ENCODE assay signal across 15 mouse cellular contexts in genomic region chr4:120432599-120433373, GRCm38 (mm10). TPM values are rescaled to one million over a fixed set of nuclear protein-coding genes. Genes with fewer than 3 reads are reported as not detected.
DNase-seq lines count a peak whose midpoint lies in the region; ATAC-seq and TF ChIP-seq lines count a peak whose summit lies in the region.
"Had no signal": no experiment of that assay in that cellular context is flagged by ENCODE, and none has a peak within 500 bp of the region (broad histone marks: within the 10 kb centered on the region; RNA-seq: fewer than 3 reads in every experiment).

No protein-coding gene starts in this region.

- no peak overlapping the region for H3K27ac ChIP-seq in CH12.LX (ENCODE audit: insufficient read depth, low read depth)
- H3K27ac ChIP-seq in embryonic facial prominence, embryonic 11.5 days (replicated peaks; ENCODE audit: low read depth, low read length) = no peak overlapping the region
- H3K27ac ChIP-seq in liver, embryonic 14.5 days = no peak overlapping the region
- H3K27ac ChIP-seq: hindbrain, embryonic 15.5 days; left cerebral cortex, adult 2 months; limb, embryonic 15.5 days had no signal

- TF ChIP-seq CTCF in CH12.LX (conservative IDR thresholded peaks at IDR 0.05 in 1 of 2, IDR thresholded peaks at IDR 0.05 in 1 of 2; ENCODE audit: low read depth in 2 of 2, low read length in 2 of 2) = no peak
- no peak for TF ChIP-seq CTCF in liver, embryonic 14.5 days (IDR thresholded peaks at IDR 0.05; ENCODE audit: low read depth)
- TF ChIP-seq CTCF in lung, adult 2 months (IDR thresholded peaks at IDR 0.05; ENCODE audit: insufficient read depth, low read length) = no peak

- H3K9ac ChIP-seq in CH12.LX (ENCODE audit: insufficient read depth, low read depth) = no peak overlapping the region
- H3K9ac ChIP-seq in embryonic facial prominence, embryonic 11.5 days (replicated peaks; ENCODE audit: low read length) = no peak overlapping the region
- no peak overlapping the region for H3K9ac ChIP-seq in liver, embryonic 14.5 days (replicated peaks)
- H3K9ac ChIP-seq: hindbrain, embryonic 15.5 days; limb, embryonic 15.5 days had no signal

- no peaks in the 10 kb centered on the region for H3K36me3 ChIP-seq in CH12.LX (replicated peaks in 1 of 2; ENCODE audit: control insufficient read depth in 1 of 2, insufficient read depth in 1 of 2, low read length in 1 of 2)
- H3K36me3 ChIP-seq in embryonic facial prominence, embryonic 11.5 days (replicated peaks; ENCODE audit: control insufficient read depth, insufficient read depth, low read depth, low read length) = no peaks in the 10 kb centered on the region
- no peaks in the 10 kb centered on the region for H3K36me3 ChIP-seq in liver, embryonic 14.5 days (replicated peaks; ENCODE audit: control insufficient read depth, insufficient read depth, low read depth)
- H3K36me3 ChIP-seq: hindbrain, embryonic 15.5 days; limb, embryonic 15.5 days had no signal

- no peak for TF ChIP-seq POLR2A in CH12.LX (IDR thresholded peaks at IDR 0.05; ENCODE audit: low read depth, low read length)
- no peak for TF ChIP-seq POLR2A in lung, adult 2 months (IDR thresholded peaks at IDR 0.05; ENCODE audit: borderline replicate concordance, extremely low read depth, low read depth, low read length)

- H3K27me3 ChIP-seq in CH12.LX (replicated peaks) = no peaks in the 10 kb centered on the region
- H3K27me3 ChIP-seq in embryonic facial prominence, embryonic 11.5 days (ENCODE audit: control insufficient read depth, insufficient read depth, low read length) = no peaks in the 10 kb centered on the region
- no peaks in the 10 kb centered on the region for H3K27me3 ChIP-seq in liver, embryonic 14.5 days (ENCODE audit: control insufficient read depth, insufficient read depth, low read length)
- H3K27me3 ChIP-seq: hindbrain, embryonic 15.5 days; limb, embryonic 15.5 days had no signal

- H3K4me3 ChIP-seq in CH12.LX (replicated peaks in 1 of 3; ENCODE audit: low read depth in 2 of 3, low read length in 2 of 3, poor library complexity in 1 of 3) = no peak overlapping the region
- H3K4me3 ChIP-seq in embryonic facial prominence, embryonic 11.5 days (ENCODE audit: low read depth, low read length) = no peak overlapping the region
- H3K4me3 ChIP-seq in liver, embryonic 14.5 days (ENCODE audit: insufficient read depth in 1 of 2, low read depth in 2 of 2, low read length in 2 of 2) = no peak overlapping the region
- H3K4me3 ChIP-seq in lung, adult 2 months (replicated peaks; ENCODE audit: extremely low read depth, low read depth, low read length) = no peak overlapping the region
- H3K4me3 ChIP-seq: hindbrain, embryonic 15.5 days; left cerebral cortex, adult 2 months; limb, embryonic 15.5 days had no signal

- no peak for TF ChIP-seq EP300 in CH12.LX (IDR thresholded peaks at IDR 0.05; ENCODE audit: low read length)
- no peak for TF ChIP-seq EP300 in liver, embryonic 14.5 days (IDR thresholded peaks at IDR 0.05; ENCODE audit: low read depth)

- no peaks in the 10 kb centered on the region; the same call in 1 of the 2 replicates for H3K79me2 ChIP-seq in CH12.LX (replicated peaks; ENCODE audit: control insufficient read depth, extremely low read depth, insufficient read depth, poor library complexity, severe bottlenecking)

- H3K4me1 ChIP-seq in CH12.LX (ENCODE audit: control insufficient read depth in 1 of 2, insufficient read depth in 2 of 2) = peaks cover 0 to 7% of the 10 kb centered on the region in 2 experiments; a peak in 1 of 4 replicates
- no peaks in the 10 kb centered on the region for H3K4me1 ChIP-seq in embryonic facial prominence, embryonic 11.5 days (ENCODE audit: control insufficient read depth, insufficient read depth, low read length)
- no peaks in the 10 kb centered on the region for H3K4me1 ChIP-seq in liver, embryonic 14.5 days (replicated peaks; ENCODE audit: control insufficient read depth in 2 of 2, insufficient read depth in 2 of 2, low read length in 1 of 2)
- H3K4me1 ChIP-seq in lung, adult 2 months (ENCODE audit: control insufficient read depth, insufficient read depth, low read length) = no peaks in the 10 kb centered on the region
- H3K4me1 ChIP-seq: limb, embryonic 15.5 days had no signal

- WGBS in embryonic facial prominence, embryonic 11.5 days = 47% methylated on average over 11 of the region's 11 CpGs
- WGBS in liver, embryonic 14.5 days (ENCODE audit: insufficient replicate concordance) = 68% methylated on average over 11 of the region's 11 CpGs
- WGBS in lung, adult 2 months = 81% methylated on average over 11 of the region's 11 CpGs

- H3K4me2 ChIP-seq in CH12.LX (ENCODE audit: insufficient read depth, low read depth, poor library complexity, severe bottlenecking) = no peak overlapping the region
- no peak overlapping the region for H3K4me2 ChIP-seq in embryonic facial prominence, embryonic 11.5 days (ENCODE audit: low read depth, low read length)
- peak overlapping the region; percentile 33 for H3K4me2 ChIP-seq in liver, embryonic 14.5 days (ENCODE audit: low read depth)
- H3K4me2 ChIP-seq: hindbrain, embryonic 15.5 days; limb, embryonic 15.5 days had no signal

- in situ Hi-C loops in CH12.LX (cut with MboI; ENCODE audit: low pct_ligation_motif_present, low pct_unique_long_range_greater_than_20kb, low sequenced_read_pairs) = no loop called here

- TF ChIP-seq RAD21 in CH12.LX (IDR thresholded peaks at IDR 0.05; ENCODE audit: low read depth, low read length) = no peak

- H3K9me3 ChIP-seq in CH12.LX (replicated peaks; ENCODE audit: low read length) = no peaks in the 10 kb centered on the region
- no peaks in the 10 kb centered on the region for H3K9me3 ChIP-seq in embryonic facial prominence, embryonic 11.5 days (replicated peaks; ENCODE audit: control insufficient read depth, low read length)
- H3K9me3 ChIP-seq in liver, embryonic 14.5 days (ENCODE audit: control insufficient read depth, low read length) = no peaks in the 10 kb centered on the region
- H3K9me3 ChIP-seq: hindbrain, embryonic 15.5 days; limb, embryonic 15.5 days had no signal

- no peak for ATAC-seq in embryonic facial prominence, embryonic 11.5 days (replicated peaks; ENCODE audit: insufficient number of reproducible peaks, low FRiP score, low TSS enrichment, low read depth)
- ATAC-seq in liver, embryonic 14.5 days (ENCODE audit: insufficient read depth) = no peak
- ATAC-seq: activated CD4-positive, CD25-positive, alpha-beta regulatory T cell, adult 4 months had no signal

- dilution Hi-C loops in CH12.LX (cut with MboI; ENCODE audit: extremely low pct_ligation_motif_present, extremely low pct_unique_long_range_greater_than_20kb, low sequenced_read_pairs) = no loop called here

- DNase-seq in CH12.LX (ENCODE audit: extremely low read depth) = peak; percentile 23
- peak; percentile 51 for DNase-seq in NIH3T3 (ENCODE audit: low read depth)
- peak; percentile 44 for DNase-seq in embryonic facial prominence, embryonic 11.5 days (ENCODE audit: low spot score)
- no peak for DNase-seq in liver, embryonic 14.5 days (ENCODE audit: low read depth in 3 of 3, low spot score in 3 of 3)
- DNase-seq in natural killer cell, adult 2 months (ENCODE audit: low spot score in 2 of 2) = no peak
- no peak for DNase-seq in lung, postnatal 14 days
- no peak for DNase-seq in lung, adult 2 months
- DNase-seq: cerebellum, adult 11 months; kidney, adult 8-10 months; right cerebral cortex, postnatal 4 days; thymus, adult 18-20 months had no signal

TF ChIP-seq in CH12.LX, 34 proteins besides CTCF, POLR2A, EP300 and RAD21:
- TF ChIP-seq CHD2 (IDR thresholded peaks at IDR 0.05; ENCODE audit: low read length) (no peak), BHLHE40 (IDR thresholded peaks at IDR 0.05; ENCODE audit: low read depth, low read length) (peak; percentile 47; the same call in 1 of the 2 replicates)

RNA-seq across cellular contexts. Expression of gene Scmh1, which starts 27.7 kb away (rescaled TPM):
- total RNA-seq in CH12.LX (2012; rRNA removed) (3.5 and 3.8 TPM in 2 replicates), CH12.LX (2014; rRNA removed) (1.6 and 3.2 TPM in 2 replicates)
- polyA plus RNA-seq in CH12.LX (2012; ENCODE audit: insufficient read length, low read depth) = 19.2 and 24.0 TPM in 2 replicates
- 27.2 and 31.4 TPM in 2 replicates for polyA plus RNA-seq in embryonic facial prominence, embryonic 11.5 days (2014; fragmentation: Nextera tagmentation; extraction: Ambion mirVana)
- polyA plus RNA-seq in liver, embryonic 14.5 days (2012; rRNA removed) = 11.0 and 12.5 TPM in 2 replicates
- polyA plus RNA-seq in liver, embryonic 14.5 days (2014; fragmentation: Nextera tagmentation; extraction: Ambion mirVana) = 12.3 and 14.2 TPM in 2 replicates
- polyA plus RNA-seq in lung, adult 2 months (2012; rRNA removed) = 29.5 and 36.9 TPM in 2 replicates

Comparison
In these comparisons a context has a peak if more than half of its experiments do, and no peak if none do; other contexts are left out.
1. DNase-seq: peak in CH12.LX (single experiment), NIH3T3 (single experiment) and embryonic facial prominence, embryonic 11.5 days (single experiment); none in liver, embryonic 14.5 days (0 of 3), natural killer cell, adult 2 months (0 of 2), lung, postnatal 14 days (single experiment) and lung, adult 2 months (single experiment).